Mouse (Mus musculus) midbrain, embryonic 16.5 days (tissue): ENCODE data around the gene Smndc1. TPM values are rescaled to one million over a fixed set of nuclear protein-coding genes. Genes with fewer than 3 reads are reported as not detected.
A peak's percentile ranks its signal among the peaks of the same experiment; 100 is the strongest.

Source experiments
- ATAC-seq: fragments of 200-750 bp; cut with Nextera tagmentation; 2 replicates; pipeline ENCODE4 v1.8.0; 2017; ENCODE audit warnings: moderate TSS enrichment
- H3K27ac ChIP-seq: fragments of 300-500 bp; sonication (generic); 2 replicates; pipeline ENCODE4 v1.5.1; 2014; ENCODE audit warnings: mild to moderate bottlenecking, low read length, mixed read lengths
- H3K27me3 ChIP-seq: fragments of 300-500 bp; sonication (generic); 2 replicates; pipeline ENCODE4 v1.6.1; 2014; ENCODE audit warnings: low read depth, low read length, mixed read lengths; ENCODE audit not compliant: control insufficient read depth, insufficient read depth
- H3K36me3 ChIP-seq: fragments of 300-500 bp; sonication (generic); 2 replicates; pipeline ENCODE4 v1.6.1; 2014; ENCODE audit warnings: mild to moderate bottlenecking, low read length, moderate library complexity, mixed read lengths; ENCODE audit not compliant: control insufficient read depth, insufficient read depth
- H3K4me1 ChIP-seq: fragments of 300-500 bp; sonication (generic); 2 replicates; pipeline ENCODE4 v1.6.1; 2014; ENCODE audit warnings: mild to moderate bottlenecking, low read length, mixed read lengths; ENCODE audit not compliant: control insufficient read depth, insufficient read depth
- H3K4me2 ChIP-seq: fragments of 300-500 bp; sonication (generic); 2 replicates; pipeline ENCODE4 v1.6.1; 2014; ENCODE audit warnings: mild to moderate bottlenecking, low read length, mixed read lengths
- H3K4me3 ChIP-seq: fragments of 300-500 bp; sonication (generic); 2 replicates; pipeline ENCODE4 v1.5.1; 2014; ENCODE audit warnings: low read depth, mild to moderate bottlenecking, low read length, moderate library complexity, mixed read lengths
- H3K9ac ChIP-seq: fragments of 300-500 bp; sonication (generic); 2 replicates; pipeline ENCODE4 v1.6.1; 2014; ENCODE audit warnings: low read depth, low read length, mixed read lengths
- H3K9me3 ChIP-seq: fragments of 300-500 bp; sonication (generic); replicated peaks from 2 replicates; pipeline ENCODE4 v1.6.1; 2014; ENCODE audit warnings: mild to moderate bottlenecking, low read length, mixed read lengths; ENCODE audit not compliant: control insufficient read depth, poor library complexity, severe bottlenecking
- WGBS: fragments of 180-500 bp; shearing (Covaris S2); extraction: QIAGEN DNeasy Blood & Tissue Kit; methylation state at CpG from one replicate; pipeline ENCODE4 v1.1.7; 2014; 5-methylcytosine and 5-hydroxymethylcytosine counted together
- polyA plus RNA-seq: library from polyadenylated mRNA; unstranded; fragments of >200 nt; fragmentation: Nextera tagmentation; extraction: Ambion mirVana; gene quantifications from 2 replicates; pipeline ENCODE4 v1.2.1, GENCODE M21; 2015

Gene Smndc1
- polyA plus RNA-seq, 1 experiment from 2014 or later, result 31.2 TPM

DNA sequence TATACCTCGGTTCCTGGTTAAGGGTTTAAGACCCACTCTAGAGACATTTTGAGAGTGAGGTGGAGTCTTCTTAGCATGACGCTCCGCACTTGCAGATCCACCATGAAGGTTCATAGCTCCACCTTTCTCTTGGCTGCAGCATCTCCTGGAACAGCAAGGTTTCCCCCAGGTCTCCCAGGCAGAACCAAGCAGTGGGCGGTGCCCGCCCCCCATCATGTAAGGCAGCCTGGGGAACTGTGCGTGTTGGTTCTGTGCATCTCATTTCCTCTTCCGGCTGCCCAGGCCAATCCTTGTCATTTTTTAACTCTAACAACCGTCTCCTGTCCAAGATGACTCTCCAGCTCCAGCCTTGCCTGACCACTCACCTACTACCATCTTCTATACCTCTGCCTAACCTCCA, 35.4 kb upstream of the Smndc1 start:
- 91% methylated on average over 8 of the region's 8 CpGs for WGBS
- no peaks in the 10 kb centered on the region for H3K36me3 ChIP-seq
- ATAC-seq, result no peak
- H3K4me1 ChIP-seq, result peaks cover 11% of the 10 kb centered on the region; the same call in 1 of the 2 replicates
- H3K9ac ChIP-seq, result no peak overlapping the region
- no peak overlapping the region for H3K4me2 ChIP-seq
- H3K9me3 ChIP-seq, result no peaks in the 10 kb centered on the region
- H3K4me3 ChIP-seq, result no peak overlapping the region
- no peaks in the 10 kb centered on the region; the same call in 1 of the 2 replicates for H3K27me3 ChIP-seq
- H3K27ac ChIP-seq, result no peak overlapping the region

DNA sequence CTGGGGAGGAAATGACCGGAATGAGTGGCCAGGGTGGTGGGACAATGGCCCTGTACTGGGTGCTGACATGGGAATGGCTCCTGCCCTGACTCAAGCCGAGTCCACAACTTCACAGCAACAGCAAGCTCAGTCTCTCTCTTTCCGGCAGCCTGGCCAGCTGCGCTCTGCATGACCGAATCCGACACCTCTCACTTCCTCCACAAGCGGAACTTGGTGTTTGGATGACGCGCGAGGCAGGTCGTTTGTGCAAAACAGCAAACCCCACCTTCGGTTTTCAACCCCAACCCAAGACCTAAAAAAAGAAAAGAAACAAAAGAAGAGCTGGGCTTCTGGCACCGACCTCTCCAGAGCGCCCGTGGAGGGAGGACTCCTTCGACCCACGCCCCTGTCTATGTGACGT, 34.3 kb upstream of the Smndc1 start:
- Histone ChIP-seq H3K27me3 (no peaks in the 10 kb centered on the region; the same call in 1 of the 2 replicates), H3K4me1 (peaks cover 7% of the 10 kb centered on the region; the same call in 1 of the 2 replicates)
- ATAC-seq, result no peak

DNA sequence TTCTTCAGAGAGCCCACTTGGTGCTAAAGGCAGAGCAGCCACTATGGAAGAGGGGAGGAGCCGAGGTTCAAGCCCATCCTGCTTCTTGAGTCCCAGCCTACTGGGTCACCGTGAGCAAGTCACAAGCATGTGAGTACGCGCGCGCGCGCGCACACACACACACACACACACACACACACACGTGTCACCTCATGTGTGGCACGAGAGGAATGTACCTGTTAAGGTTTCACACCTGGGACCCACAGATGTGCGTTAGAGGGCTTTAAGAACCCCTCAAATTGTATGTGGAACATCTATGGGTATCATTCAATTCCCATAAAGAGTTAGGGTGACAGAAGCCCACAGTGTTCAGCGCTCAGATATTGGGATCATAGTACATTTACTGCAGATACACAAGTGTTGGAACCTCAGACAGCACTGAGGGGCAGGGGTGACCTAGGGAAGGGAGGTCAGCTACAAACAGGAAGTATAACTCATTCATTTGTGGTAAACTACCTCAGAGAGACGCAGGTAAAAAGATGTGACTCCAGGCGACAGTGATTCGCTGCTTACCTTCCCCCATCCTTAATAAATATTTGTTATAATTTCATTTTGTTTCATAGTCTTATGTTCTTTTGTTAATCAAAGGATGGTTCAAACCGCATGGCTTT, 33.6 kb upstream of the Smndc1 start:
- Histone ChIP-seq H3K4me3 (no peak overlapping the region), H3K36me3 (no peaks in the 10 kb centered on the region), H3K4me1 (peaks cover 7% of the 10 kb centered on the region; the same call in 1 of the 2 replicates), H3K9me3 (no peaks in the 10 kb centered on the region), H3K27ac (no peak overlapping the region), H3K9ac (no peak overlapping the region), H3K4me2 (no peak overlapping the region), H3K27me3 (no peaks in the 10 kb centered on the region; the same call in 1 of the 2 replicates)
- 72% methylated on average over 17 of the region's 17 CpGs for WGBS
- no peak for ATAC-seq

More for the DNA sequence above, 34.3 kb upstream of the Smndc1 start:
- Histone ChIP-seq H3K4me3 (no peak overlapping the region), H3K36me3 (no peaks in the 10 kb centered on the region), H3K9ac (no peak overlapping the region), H3K9me3 (no peaks in the 10 kb centered on the region), H3K27ac (no peak overlapping the region), H3K4me2 (no peak overlapping the region)
- 79% methylated on average over 18 of the region's 18 CpGs for WGBS

DNA sequence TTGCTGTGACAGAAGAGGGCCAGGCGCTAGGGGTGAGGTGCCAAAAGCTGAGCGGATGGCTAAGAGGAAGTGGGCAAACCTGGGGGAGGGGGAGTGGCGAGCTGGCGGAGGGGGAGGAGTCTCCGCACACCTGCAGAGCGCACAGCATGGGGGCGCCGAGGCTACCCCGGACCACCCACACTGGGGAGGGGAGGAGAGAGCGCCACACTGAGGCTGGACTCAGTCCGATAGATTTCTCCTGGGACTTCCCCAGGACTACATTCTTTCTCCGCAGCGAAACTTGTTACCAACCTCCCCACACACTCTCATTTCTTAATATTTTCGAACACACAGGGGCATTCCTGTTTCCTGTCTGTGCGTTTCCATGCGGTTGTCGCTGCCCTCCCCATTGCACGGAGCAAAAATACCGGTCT, 33.0 kb upstream of the Smndc1 start:
- H3K9ac ChIP-seq, result no peak overlapping the region
- ATAC-seq, result no peak
- no peaks in the 10 kb centered on the region; the same call in 1 of the 2 replicates for H3K27me3 ChIP-seq
- H3K4me3 ChIP-seq, result no peak overlapping the region
- H3K9me3 ChIP-seq, result no peaks in the 10 kb centered on the region
- no peak overlapping the region for H3K4me2 ChIP-seq
- 35% methylated on average over 16 of the region's 19 CpGs for WGBS
- H3K4me1 ChIP-seq, result peaks cover 7% of the 10 kb centered on the region; the same call in 1 of the 2 replicates
- H3K36me3 ChIP-seq, result no peaks in the 10 kb centered on the region
- no peak overlapping the region for H3K27ac ChIP-seq

DNA sequence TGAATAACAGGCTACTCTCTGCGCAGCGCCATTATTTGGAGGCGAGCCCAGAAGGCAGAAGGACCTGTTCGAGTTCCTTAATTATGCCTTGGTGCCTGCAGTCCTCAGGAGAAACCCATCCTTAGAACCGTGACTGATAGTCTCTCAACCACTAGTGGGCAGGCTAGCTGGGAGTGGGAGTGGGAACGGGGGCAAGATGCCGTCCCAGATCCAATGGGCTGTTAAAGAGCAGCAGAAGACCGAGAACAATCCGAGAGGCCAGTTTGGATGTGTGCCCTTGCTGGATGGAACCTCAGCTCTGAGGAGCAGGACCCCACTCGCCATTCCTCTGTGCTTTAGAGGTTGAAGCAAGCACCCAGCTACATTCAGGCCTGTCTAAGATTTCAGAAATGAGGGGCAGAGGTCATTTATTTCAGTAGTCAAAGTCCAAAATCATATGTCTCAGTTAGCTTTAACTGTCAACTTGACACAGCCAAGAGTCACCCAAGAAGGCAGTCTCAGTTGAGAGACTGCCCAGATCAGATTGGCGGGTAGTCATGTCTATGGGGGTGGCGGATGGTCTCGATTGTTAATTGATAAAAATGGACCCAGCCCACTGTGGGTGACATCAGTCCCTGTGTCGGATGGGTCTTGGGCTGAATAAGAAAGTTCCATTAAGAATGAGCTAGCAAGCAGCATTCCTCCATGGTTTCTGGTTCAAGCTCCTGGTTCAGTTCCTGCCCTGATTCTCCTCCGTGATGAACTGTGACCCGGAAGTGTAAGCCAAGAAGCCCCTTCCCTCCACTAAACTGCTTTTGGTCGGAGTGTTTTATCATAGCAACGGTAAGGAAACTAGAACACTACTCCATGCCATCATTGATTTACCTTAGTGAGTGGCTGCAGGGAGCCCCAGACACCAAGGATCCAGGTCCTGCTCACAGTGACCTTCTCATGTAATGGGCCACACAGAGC, 32.3 kb upstream of the Smndc1 start:
- Histone ChIP-seq H3K36me3 (no peaks in the 10 kb centered on the region), H3K9ac (no peak overlapping the region), H3K9me3 (no peaks in the 10 kb centered on the region), H3K4me3 (no peak overlapping the region), H3K4me1 (peaks cover 7% of the 10 kb centered on the region; the same call in 1 of the 2 replicates), H3K27ac (no peak overlapping the region), H3K27me3 (no peaks in the 10 kb centered on the region; the same call in 1 of the 2 replicates), H3K4me2 (no peak overlapping the region)
- ATAC-seq, result no peak
- 77% methylated on average over 18 of the region's 18 CpGs for WGBS

DNA sequence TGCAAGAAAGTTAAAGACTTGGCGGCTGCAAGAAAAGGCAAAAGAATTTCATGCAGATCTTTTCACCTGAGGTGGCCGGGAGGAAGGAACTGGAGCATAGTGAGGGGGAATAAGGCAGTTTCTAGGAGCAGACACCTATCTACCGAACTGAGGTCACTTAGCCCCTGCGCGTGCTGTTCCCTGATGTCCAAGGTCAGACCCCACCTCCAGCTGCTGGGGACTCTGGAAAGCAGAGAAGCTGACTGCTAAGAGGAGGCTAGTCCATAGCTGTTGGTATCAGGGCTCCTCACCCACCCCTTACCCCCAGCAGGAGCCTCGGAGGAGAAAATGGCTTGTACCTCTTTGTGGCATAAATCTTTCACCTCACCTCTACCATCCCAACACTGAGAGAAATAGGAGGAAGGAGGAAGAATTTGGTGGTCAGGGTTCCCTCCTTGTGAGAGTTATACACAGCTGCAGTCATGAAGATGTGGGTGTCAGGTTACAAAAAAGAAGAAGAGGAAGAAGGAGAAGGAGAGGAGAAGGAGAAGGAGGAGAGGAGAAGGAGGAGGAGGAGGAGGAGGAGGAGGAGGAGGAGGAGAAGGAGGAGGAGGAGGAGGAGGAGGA, 31.3 kb upstream of the Smndc1 start:
- Histone ChIP-seq H3K4me1 (peaks cover 7% of the 10 kb centered on the region; the same call in 1 of the 2 replicates), H3K27me3 (no peaks in the 10 kb centered on the region; the same call in 1 of the 2 replicates), H3K4me2 (peak overlapping the region; percentile 95), H3K9me3 (no peaks in the 10 kb centered on the region), H3K9ac (no peak overlapping the region), H3K27ac (peak overlapping the region; percentile 4; the same call in 1 of the 2 replicates), H3K36me3 (no peaks in the 10 kb centered on the region), H3K4me3 (peak overlapping the region; percentile 50)
- peak; percentile 26 for ATAC-seq
- 1% methylated on average over 6 of the region's 6 CpGs for WGBS

DNA sequence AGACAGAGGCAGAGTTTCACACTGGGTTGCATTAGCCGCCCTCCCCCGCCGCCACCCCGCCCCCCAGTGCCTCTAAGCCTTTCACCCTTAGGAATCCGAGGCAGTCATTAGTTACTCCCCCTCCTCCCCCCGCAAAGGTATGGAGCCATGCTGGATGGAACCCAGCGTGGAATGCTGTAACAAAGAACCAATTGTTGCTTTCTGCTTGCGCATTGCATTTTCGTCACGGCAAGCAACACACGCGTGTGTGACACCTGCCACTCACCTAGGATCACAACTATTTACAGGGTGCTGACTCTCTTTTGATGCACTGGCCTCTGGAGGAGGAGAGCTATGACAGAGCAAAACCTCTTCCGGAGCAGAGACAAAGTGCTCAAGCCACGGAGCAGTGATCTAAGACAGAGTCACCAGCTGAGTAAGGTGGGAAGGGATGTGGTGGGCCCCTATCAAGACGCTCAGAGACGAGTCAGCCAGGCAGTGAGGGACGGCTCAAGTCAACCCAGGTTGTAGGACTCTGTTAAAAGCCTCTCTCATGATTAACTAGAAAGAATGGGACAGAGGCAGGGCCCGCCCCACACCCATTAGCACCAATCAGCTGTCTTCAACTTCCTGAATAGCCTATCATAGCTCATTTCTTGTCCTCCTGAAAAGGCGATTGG, 30.7 kb upstream of the Smndc1 start:
- Histone ChIP-seq H3K4me3 (peak overlapping the region; percentile 50), H3K4me2 (peak overlapping the region; percentile 95), H3K36me3 (no peaks in the 10 kb centered on the region), H3K9me3 (no peaks in the 10 kb centered on the region), H3K9ac (peak overlapping the region; percentile 61), H3K27ac (peak overlapping the region; percentile 68), H3K27me3 (no peaks in the 10 kb centered on the region; the same call in 1 of the 2 replicates), H3K4me1 (peaks cover 7% of the 10 kb centered on the region; the same call in 1 of the 2 replicates)
- ATAC-seq, result peak; percentile 96
- WGBS, result 1% methylated on average over 19 of the region's 19 CpGs

DNA sequence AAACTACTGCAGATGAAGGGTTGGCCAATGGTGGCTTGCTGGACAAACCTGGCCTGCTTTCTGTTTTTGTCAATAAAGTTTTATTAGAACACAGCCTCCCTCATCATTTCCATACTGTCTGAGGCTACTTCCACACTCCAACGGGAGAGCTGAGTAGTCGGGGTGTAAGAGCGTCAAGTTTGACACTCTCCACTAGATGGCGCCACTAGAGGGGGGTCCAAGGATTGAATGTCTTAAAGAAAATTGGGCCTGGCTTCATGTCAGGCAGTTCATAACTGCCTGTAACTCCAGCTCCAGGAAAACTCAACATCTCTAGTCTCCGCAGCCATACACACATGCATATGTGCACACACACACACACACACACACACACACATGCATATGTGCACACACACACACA, 29.5 kb upstream of the Smndc1 start:
- Histone ChIP-seq H3K27ac (no peak overlapping the region), H3K4me2 (no peak overlapping the region), H3K9ac (no peak overlapping the region), H3K27me3 (no peaks in the 10 kb centered on the region; the same call in 1 of the 2 replicates), H3K4me3 (no peak overlapping the region), H3K36me3 (no peaks in the 10 kb centered on the region), H3K4me1 (peaks cover 7% of the 10 kb centered on the region; the same call in 1 of the 2 replicates), H3K9me3 (no peaks in the 10 kb centered on the region)
- ATAC-seq, result no peak
- WGBS, result 49% methylated on average over 5 of the region's 5 CpGs
